Mouse (Mus musculus): ENCODE measurements around the gene Tbx22.

Tbx22 gene

DNA sequence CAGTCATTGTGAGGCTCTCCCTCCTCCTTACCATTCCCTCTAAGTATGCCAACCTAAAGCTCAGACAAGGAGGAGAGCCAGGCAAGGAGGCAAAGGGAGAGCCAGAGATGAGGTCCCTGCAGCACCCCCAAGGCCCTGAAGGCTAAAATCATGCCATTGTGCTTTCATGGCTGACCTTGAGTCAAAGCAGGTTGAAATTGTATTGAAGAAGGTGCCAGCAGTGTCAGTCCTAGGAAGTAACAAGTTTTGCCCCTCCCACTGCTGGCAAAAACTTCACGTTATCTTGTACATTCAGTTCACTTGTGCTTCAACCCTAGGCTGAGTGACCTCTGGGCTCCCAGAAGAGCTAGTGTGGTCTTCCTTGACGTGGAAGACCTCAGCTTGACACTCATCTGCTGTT is at the start of gene Tbx22:
TSS of gene Tbx22 (plus strand) at position 301 of the 400 bp plus-strand sequence.
- DNase-seq (ENCODE audit: low read depth): no peak

DNA sequence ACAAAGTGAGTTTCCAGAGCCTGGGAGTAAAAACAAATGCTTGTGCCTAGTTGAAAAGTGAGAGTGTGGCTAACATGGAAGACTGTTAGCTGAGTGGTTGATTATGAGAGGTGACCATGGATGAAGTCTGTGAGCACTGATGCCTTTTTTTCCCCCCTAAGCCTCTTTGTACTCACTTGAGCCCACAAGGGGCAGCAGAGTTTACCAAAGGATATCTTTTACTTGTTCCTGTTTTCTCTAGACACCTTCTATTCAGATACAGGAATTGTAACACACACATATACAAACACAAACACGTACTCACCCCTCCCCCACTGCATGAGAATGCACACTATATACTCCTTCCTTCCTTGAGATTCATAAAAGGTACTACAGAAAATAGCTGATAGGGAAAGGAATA is 913 bp downstream of the Tbx22 start:
- DNase-seq (ENCODE audit: low read depth): no peak

DNA sequence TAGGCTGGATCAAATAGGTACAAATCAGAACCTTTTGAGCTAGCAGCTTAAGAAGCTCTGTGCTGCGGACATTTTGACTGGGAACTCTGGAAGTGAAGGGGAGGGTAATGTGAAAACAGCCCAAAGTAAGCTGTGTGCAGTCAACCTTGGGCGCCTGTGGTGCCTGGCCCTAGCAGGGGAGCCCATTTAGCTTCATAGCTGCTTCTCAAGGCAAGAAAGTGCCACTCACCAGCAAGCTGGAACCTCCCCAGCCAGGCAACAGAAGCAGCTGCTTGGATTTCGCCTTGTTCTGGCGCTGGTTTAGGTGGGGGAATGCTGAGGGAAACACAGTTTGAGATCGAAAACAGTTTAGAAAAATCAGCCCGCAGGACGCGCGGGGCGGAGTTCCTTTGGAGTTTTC is 11.4 kb downstream of the Tbx22 start:
- DNase-seq (ENCODE audit: low read depth): no peak

DNA sequence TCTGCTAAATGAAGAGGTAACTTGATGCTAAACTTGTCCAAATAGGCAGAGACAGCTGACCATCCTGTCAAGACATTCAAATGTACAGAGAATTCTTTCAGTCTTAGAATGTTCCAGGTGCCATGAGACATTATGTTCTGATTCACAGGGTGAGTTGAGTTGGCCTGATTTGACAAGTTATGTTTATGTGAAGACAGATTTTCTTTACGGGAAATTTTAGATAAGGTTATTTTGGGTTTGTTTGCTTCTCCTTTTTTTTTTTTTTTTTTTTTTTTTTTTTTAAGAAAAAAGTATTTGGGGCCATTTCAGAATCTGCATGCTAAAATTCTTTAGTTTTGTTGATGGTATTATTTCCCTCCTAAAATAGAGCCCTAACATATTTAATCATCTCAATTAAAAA is 40.8 kb downstream of the Tbx22 start:
- DNase-seq (ENCODE audit: low read depth): no peak

DNA sequence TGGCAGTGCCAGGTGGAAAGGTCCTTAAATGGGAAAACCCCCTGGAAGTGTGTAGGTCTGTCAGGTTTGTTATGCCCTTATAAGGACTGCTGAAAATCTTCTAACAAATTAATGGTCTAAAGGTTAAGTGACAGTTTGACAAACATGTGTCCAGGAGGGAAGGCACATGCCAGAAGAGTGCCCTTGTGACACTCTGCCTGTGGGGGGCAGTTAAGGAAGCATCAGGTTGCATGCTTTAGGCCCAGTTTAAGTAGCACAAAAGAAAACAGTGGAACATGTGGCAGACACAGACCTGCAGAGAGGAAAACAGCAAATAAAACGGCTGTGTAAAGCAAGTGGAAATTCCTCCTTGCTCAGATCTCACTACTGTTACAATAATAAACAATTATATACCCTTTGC is 55.8 kb downstream of the Tbx22 start:
- DNase-seq (ENCODE audit: low read depth): no peak

Measured in c-Kit-positive CD71-positive TER-119-negative erythroid progenitor cells, embryonic 14.5 days (primary cell).